Mouse (Mus musculus): ENCODE measurements around the gene Etv5. TPM values are rescaled to one million over a fixed set of nuclear protein-coding genes. Genes with fewer than 3 reads are reported as not detected.
"Not testable (repeated sequence)": the region's sequence is repeated elsewhere in the genome, so short reads cannot be mapped to it uniquely, and the experiment has no call there.

Gene Etv5
- polyA plus RNA-seq, 1 experiment, result 20.6 TPM

DNA sequence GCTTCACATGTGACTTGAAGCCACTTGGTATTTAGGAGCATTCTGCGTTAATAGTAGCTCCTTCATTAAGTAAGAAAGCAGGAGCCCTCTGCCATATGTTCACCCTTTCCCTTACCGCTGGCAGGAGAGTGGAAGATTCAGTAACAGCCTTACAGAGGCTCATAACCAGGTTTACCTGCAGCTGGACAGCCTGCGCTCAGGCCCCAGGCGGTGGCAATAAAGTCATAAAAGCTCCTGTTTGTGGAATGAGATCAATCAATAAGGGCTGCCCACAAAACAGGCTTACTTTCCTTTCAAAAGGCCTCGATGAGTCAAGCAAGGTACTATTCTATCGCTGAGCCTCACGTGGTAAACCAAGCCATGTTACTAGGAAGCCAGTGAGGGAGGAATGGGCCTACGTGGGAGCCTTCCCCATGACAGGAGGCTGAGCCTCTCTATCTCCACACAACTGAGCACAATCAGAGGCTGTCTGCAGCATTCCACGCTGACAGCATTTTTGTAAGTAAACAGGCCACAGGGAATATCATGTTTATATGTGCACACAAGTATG, 49.1 kb downstream of the Etv5 start:
- no peak for TF ChIP-seq POLR2A (IDR thresholded peaks at IDR 0.05; ENCODE audit: borderline replicate concordance, extremely low read depth, insufficient read depth, insufficient read length, poor library complexity, severe bottlenecking)
- no peak for TF ChIP-seq CTCF (IDR thresholded peaks at IDR 0.05; ENCODE audit: borderline replicate concordance, extremely low read depth, insufficient read depth, insufficient read length)
- no peak for DNase-seq (ENCODE audit: low read depth)

DNA sequence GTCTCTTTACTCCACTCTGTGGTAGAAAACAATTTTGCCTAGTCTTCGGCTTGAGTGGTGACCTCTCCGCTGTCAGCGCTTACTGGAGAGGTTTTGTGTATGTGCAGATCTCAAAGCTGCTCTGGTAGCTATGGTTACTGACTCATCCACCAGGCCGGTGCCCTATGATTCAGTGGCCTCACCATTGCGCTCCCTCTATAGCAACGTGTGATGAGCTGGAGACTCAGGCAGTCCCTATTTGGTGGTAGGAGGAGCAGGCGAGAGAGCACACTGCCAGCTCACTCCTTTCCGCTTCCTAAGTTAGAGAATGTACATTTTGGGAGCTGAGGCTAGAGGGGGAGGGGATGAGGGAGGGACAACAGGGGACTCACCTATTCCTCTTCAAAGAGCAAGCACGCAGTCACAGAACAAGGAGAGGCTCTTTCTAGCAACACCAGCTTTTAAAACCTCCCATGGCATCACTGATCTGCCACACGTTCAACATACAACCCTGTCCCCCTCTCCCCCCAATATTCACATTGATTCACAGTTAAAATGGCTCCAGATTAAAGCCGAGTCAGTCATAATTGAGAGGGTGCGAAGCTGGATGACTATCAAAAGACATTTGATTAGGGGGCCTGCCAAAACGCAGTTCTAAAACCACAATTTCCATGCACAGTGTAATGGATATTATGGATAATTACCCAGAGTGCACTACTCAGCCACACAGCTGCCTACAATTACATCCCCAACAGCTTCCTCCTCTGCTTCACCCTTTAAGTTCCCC, 50.2 kb downstream of the Etv5 start:
- peak; percentile 83 for DNase-seq (ENCODE audit: low read depth)
- TF ChIP-seq POLR2A (IDR thresholded peaks at IDR 0.05; ENCODE audit: borderline replicate concordance, extremely low read depth, insufficient read depth, insufficient read length, poor library complexity, severe bottlenecking) (no peak), CTCF (IDR thresholded peaks at IDR 0.05; ENCODE audit: borderline replicate concordance, extremely low read depth, insufficient read depth, insufficient read length) (no peak)

DNA sequence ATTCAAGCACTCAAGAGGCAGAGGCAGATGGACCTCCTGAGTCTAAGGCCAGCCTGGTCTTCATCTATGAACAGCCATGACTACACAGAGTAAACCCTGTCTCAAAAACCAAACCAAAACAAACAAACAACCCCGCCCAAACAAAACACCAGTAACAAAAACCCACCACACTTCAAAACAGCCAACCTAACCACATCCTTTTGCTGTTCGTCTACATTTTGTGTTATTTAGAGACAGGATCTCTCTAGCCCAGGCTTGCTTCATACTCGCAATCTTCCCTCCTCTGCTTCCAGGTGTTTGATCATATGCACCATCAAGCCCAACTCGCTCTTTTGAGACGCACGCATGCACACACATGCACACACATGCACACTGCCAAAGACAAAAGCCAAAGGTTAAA, 51.8 kb downstream of the Etv5 start:
- TF ChIP-seq POLR2A (IDR thresholded peaks at IDR 0.05; ENCODE audit: borderline replicate concordance, extremely low read depth, insufficient read depth, insufficient read length, poor library complexity, severe bottlenecking) (no peak), CTCF (IDR thresholded peaks at IDR 0.05; ENCODE audit: borderline replicate concordance, extremely low read depth, insufficient read depth, insufficient read length) (no peak)
- DNase-seq (ENCODE audit: low read depth), result no peak

DNA sequence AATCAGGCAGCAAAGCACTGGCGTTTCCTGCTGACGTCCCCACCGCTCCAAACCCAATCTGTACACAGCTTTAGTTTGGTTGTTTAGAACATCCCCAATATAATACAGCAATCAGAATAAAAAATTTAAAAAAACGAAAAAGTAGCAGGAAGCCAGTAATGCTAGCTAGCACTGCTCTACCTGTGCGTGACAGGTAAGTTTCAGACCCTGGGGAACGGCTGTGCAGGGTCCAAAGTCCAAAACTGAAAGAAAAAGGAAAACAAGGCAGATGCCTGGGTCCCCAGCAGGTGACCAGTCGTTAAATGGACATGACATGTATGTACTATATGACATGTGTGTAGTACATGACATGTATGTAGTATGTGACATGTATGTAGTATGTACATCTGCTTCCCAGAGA, 57.5 kb downstream of the Etv5 start:
- not testable (repeated sequence) for DNase-seq (ENCODE audit: low read depth)

DNA sequence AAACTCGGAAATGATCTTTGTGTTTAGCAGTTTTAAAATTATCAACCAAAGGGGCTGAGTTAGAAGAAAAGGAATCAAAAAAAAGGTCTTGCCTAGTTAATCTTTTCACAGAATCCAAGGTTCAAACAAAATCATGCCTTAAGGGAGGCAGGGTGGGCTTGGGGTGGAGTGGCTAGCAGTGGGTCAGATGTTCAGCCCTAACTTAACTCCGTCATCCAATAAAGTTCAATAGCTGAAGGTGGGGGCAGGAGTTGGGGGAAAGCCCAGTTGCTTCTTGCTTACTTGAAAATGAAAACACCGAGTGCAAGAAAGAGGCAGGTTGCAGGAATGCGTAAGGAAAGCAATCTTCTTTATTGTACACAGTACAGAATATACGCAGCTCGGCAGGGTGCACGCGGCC, 58.5 kb downstream of the Etv5 start:
- no peak for TF ChIP-seq CTCF (IDR thresholded peaks at IDR 0.05; ENCODE audit: borderline replicate concordance, extremely low read depth, insufficient read depth, insufficient read length)
- no peak for TF ChIP-seq POLR2A (IDR thresholded peaks at IDR 0.05; ENCODE audit: borderline replicate concordance, extremely low read depth, insufficient read depth, insufficient read length, poor library complexity, severe bottlenecking)

GRCm38 (mm10) chr16:22379986-22380385, 59.5 kb downstream of the Etv5 start:
- peak; percentile 77 for DNase-seq (ENCODE audit: low read depth)
- TF ChIP-seq POLR2A (IDR thresholded peaks at IDR 0.05; ENCODE audit: borderline replicate concordance, extremely low read depth, insufficient read depth, insufficient read length, poor library complexity, severe bottlenecking), result no peak
- TF ChIP-seq CTCF (IDR thresholded peaks at IDR 0.05; ENCODE audit: borderline replicate concordance, extremely low read depth, insufficient read depth, insufficient read length), result no peak

More for the DNA sequence above, 58.5 kb downstream of the Etv5 start:
- no peak for DNase-seq (ENCODE audit: low read depth)

- TF ChIP-seq POLR2A (IDR thresholded peaks at IDR 0.05; ENCODE audit: borderline replicate concordance, extremely low read depth, insufficient read depth, insufficient read length, poor library complexity, severe bottlenecking), result no peak
- no peak for TF ChIP-seq CTCF (IDR thresholded peaks at IDR 0.05; ENCODE audit: borderline replicate concordance, extremely low read depth, insufficient read depth, insufficient read length)
- no peak for DNase-seq (ENCODE audit: low read depth)
Observed at GRCm38 (mm10) chr16:22379342-22379741, 60.2 kb downstream of the Etv5 start.

- no peak for TF ChIP-seq POLR2A (IDR thresholded peaks at IDR 0.05; ENCODE audit: borderline replicate concordance, extremely low read depth, insufficient read depth, insufficient read length, poor library complexity, severe bottlenecking)
- no peak for TF ChIP-seq CTCF (IDR thresholded peaks at IDR 0.05; ENCODE audit: borderline replicate concordance, extremely low read depth, insufficient read depth, insufficient read length)
- no peak for DNase-seq (ENCODE audit: low read depth)
Observed at GRCm38 (mm10) chr16:22377714-22378113, 61.8 kb downstream of the Etv5 start.

DNA sequence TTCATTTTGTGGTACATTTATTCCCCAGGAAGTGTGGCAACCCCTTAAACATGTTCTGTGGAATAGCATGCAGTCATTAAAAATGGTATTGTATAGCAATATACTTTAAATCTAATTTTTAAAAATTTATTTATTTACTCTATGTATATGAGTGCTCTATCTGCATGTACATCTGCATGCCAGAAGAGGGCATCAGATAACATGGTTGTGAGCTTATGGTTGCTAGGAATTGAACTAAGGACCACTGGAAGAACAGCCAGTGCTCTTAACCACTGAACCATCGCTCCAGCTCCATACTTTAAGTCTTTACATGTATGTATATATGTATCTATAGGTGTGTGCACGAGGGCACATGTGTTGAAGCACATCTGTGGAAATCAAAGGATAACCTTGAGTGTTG, 64.6 kb downstream of the Etv5 start:
- DNase-seq (ENCODE audit: low read depth), result no peak
- TF ChIP-seq CTCF (IDR thresholded peaks at IDR 0.05; ENCODE audit: borderline replicate concordance, extremely low read depth, insufficient read depth, insufficient read length) (no peak), POLR2A (IDR thresholded peaks at IDR 0.05; ENCODE audit: borderline replicate concordance, extremely low read depth, insufficient read depth, insufficient read length, poor library complexity, severe bottlenecking) (no peak)

DNA sequence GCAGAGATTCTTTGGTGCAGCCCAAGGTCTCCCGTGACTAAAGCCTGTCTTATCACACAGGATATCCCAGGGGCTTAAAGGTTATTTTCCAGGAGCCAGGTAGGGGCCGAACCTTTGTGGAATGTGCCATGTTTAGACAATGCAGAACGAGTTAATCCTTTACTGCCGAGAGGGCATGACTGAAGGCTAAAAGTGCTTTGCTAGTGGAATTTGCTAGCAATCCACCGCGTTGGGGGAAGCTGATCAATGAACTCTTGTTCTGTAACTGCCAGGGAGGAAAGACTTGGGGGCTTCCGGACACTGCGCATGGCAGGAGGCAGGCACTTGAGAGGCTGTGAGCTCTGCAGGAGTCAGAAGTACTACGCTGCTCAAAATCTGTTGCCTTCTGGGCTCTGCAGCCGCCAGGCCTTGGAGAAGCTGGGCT, 66.8 kb downstream of the Etv5 start:
- peak; percentile 40 for DNase-seq (ENCODE audit: low read depth)
- TF ChIP-seq POLR2A (IDR thresholded peaks at IDR 0.05; ENCODE audit: borderline replicate concordance, extremely low read depth, insufficient read depth, insufficient read length, poor library complexity, severe bottlenecking) (no peak), CTCF (IDR thresholded peaks at IDR 0.05; ENCODE audit: borderline replicate concordance, extremely low read depth, insufficient read depth, insufficient read length) (no peak)

DNA sequence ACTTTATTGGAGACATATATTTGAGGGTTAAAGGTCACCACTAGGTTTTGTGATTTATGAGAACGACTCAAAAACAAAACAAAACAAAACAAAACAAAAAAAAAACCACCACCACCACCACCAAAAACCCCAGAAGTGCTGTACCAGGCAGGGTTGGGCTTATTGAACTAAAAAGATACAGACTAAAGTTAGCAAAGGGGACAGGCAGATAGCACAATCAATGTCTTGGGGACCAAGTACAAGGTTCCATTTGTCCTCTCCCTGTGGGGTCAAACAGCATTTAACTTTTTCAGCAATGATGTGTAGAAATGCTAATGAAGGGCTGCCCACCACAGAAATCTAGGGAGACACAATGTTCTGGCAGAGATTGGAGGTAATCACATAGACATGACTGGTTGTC, 67.3 kb downstream of the Etv5 start:
- TF ChIP-seq CTCF (IDR thresholded peaks at IDR 0.05; ENCODE audit: borderline replicate concordance, extremely low read depth, insufficient read depth, insufficient read length) (no peak), POLR2A (IDR thresholded peaks at IDR 0.05; ENCODE audit: borderline replicate concordance, extremely low read depth, insufficient read depth, insufficient read length, poor library complexity, severe bottlenecking) (no peak)
- no peak for DNase-seq (ENCODE audit: low read depth)

GRCm38 (mm10) chr16:22367099-22367498, 72.4 kb downstream of the Etv5 start:
- TF ChIP-seq CTCF (IDR thresholded peaks at IDR 0.05; ENCODE audit: borderline replicate concordance, extremely low read depth, insufficient read depth, insufficient read length) (no peak), POLR2A (IDR thresholded peaks at IDR 0.05; ENCODE audit: borderline replicate concordance, extremely low read depth, insufficient read depth, insufficient read length, poor library complexity, severe bottlenecking) (no peak)
- DNase-seq (ENCODE audit: low read depth), result no peak
